Mouse (Mus musculus): ENCODE measurements at regions not wholly inside any gene's neighbourhood (a gene's known extent, or its start where the extent isn't known, plus 50 kb on each side); places are given as distances from the start of the nearest gene placed in this dataset.

DNA sequence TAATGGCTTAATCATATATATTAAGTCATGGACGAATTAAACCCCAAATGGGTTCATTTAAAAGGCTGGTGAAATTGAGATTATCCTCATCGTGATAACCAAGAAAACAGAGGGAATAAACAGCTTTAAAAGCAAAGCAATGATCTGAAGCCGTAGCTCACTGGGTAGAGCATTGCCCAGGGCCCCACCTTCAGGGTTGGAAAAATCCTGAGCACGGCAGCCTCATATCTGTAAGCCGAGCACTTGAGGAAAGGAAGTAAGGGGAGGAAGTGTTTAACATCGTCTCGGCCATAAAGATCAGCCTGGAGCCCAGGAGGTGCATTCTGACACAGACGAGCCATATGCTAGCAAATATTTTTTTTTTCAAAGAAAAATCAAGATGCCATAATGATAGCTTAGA lies 394.6 kb upstream of the Atp11b start:
- WGBS, result 31% methylated on average over 8 of the region's 8 CpGs
- no peak for DNase-seq
- no peaks in the 10 kb centered on the region for H3K4me1 ChIP-seq (ENCODE audit: control insufficient read depth, insufficient read depth, low read length)
- TF ChIP-seq CTCF (IDR thresholded peaks at IDR 0.05; ENCODE audit: insufficient read depth, low read length), result no peak
- TF ChIP-seq POLR2A (IDR thresholded peaks at IDR 0.05; ENCODE audit: borderline replicate concordance, extremely low read depth, low read depth, low read length), result no peak
- no peak overlapping the region for H3K4me3 ChIP-seq (replicated peaks; ENCODE audit: extremely low read depth, low read depth, low read length)

DNA sequence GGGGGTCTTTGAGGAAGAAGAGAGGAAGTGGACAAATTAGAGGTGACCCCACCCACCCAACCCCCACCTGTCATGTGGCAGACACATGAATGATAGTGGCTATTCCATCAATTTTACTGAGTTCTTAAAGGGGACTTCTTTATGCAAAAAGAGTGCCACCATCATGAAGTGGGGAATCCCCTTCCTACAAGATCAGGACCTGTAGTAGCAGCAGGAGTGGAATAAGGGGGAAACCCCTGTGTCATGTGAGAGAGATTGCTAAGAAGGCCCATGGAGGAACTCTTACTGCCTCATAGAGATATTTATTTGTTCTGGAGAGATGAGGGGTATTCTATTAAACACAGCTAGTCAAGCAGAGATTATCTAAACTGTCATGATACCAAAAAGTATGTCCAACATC lies 393.4 kb upstream of the Atp11b start:
- Histone ChIP-seq H3K4me3 (replicated peaks; ENCODE audit: extremely low read depth, low read depth, low read length) (no peak overlapping the region), H3K4me1 (ENCODE audit: control insufficient read depth, insufficient read depth, low read length) (no peaks in the 10 kb centered on the region)
- DNase-seq, result no peak
- no peak for TF ChIP-seq POLR2A (IDR thresholded peaks at IDR 0.05; ENCODE audit: borderline replicate concordance, extremely low read depth, low read depth, low read length)
- TF ChIP-seq CTCF (IDR thresholded peaks at IDR 0.05; ENCODE audit: insufficient read depth, low read length), result no peak

DNA sequence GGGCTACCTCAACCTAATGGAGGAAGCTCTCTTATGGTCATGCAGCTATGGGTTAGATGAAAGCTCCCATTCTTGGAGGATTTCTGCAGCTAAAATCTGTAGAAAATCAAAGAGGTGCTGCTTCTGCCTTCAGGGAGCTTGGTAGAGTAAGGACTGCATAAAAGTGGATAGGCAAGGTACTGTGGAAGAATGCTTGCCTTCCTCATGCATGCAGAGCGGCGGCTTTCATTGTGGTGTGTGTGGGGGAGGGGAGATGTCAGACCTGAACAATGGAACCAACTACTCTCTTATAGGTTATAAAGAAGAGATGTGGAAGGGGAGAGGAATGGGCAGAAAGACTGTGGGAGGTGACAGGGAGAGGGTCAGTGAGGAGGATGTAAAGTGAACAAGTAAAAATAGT lies 392.8 kb upstream of the Atp11b start:
- no peak overlapping the region for H3K4me3 ChIP-seq (replicated peaks; ENCODE audit: extremely low read depth, low read depth, low read length)
- no peak for TF ChIP-seq CTCF (IDR thresholded peaks at IDR 0.05; ENCODE audit: insufficient read depth, low read length)
- H3K4me1 ChIP-seq (ENCODE audit: control insufficient read depth, insufficient read depth, low read length), result no peaks in the 10 kb centered on the region
- DNase-seq, result no peak
- 87% methylated on average over 2 of the region's 2 CpGs for WGBS

- no peak overlapping the region for H3K4me3 ChIP-seq (replicated peaks; ENCODE audit: extremely low read depth, low read depth, low read length)
- no peaks in the 10 kb centered on the region for H3K4me1 ChIP-seq (ENCODE audit: control insufficient read depth, insufficient read depth, low read length)
- WGBS, result 79% methylated on average over 6 of the region's 6 CpGs
- no peak for DNase-seq
- TF ChIP-seq POLR2A (IDR thresholded peaks at IDR 0.05; ENCODE audit: borderline replicate concordance, extremely low read depth, low read depth, low read length), result no peak
- no peak for TF ChIP-seq CTCF (IDR thresholded peaks at IDR 0.05; ENCODE audit: insufficient read depth, low read length)
These were observed 388.5 kb upstream of the Atp11b start for GRCm38 (mm10) chr3:35365431-35365830.

DNA sequence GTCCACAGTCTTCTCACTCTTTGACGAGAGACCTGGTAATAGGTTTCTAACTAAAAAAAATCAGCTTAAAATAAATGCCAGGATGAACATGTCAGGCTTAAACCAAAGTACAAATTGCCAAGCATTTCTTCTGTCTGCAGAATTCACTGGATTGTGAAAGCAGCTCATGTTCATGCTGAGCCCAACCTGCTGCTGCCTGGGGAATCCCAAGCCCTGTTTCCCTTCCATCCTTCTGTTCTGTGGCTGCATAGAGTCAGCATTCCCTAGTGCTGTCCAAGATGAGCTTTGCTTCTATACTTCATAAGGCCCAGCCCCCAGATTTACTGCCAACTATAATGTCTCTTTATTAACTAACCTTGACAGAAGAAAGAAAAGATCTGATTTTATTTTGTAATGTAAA lies 381.6 kb upstream of the Atp11b start:
- Histone ChIP-seq H3K4me1 (ENCODE audit: control insufficient read depth, insufficient read depth, low read length) (no peaks in the 10 kb centered on the region), H3K4me3 (replicated peaks; ENCODE audit: extremely low read depth, low read depth, low read length) (no peak overlapping the region)
- WGBS, result 74% methylated on average over 1 of the region's 1 CpGs
- DNase-seq, result no peak
- TF ChIP-seq POLR2A (IDR thresholded peaks at IDR 0.05; ENCODE audit: borderline replicate concordance, extremely low read depth, low read depth, low read length) (no peak), CTCF (IDR thresholded peaks at IDR 0.05; ENCODE audit: insufficient read depth, low read length) (no peak)

GRCm38 (mm10) chr3:35387386-35387785 lies 366.5 kb upstream of the Atp11b start:
- no peak for DNase-seq
- Histone ChIP-seq H3K4me1 (ENCODE audit: control insufficient read depth, insufficient read depth, low read length) (no peaks in the 10 kb centered on the region), H3K4me3 (replicated peaks; ENCODE audit: extremely low read depth, low read depth, low read length) (no peak overlapping the region)
- no peak for TF ChIP-seq CTCF (IDR thresholded peaks at IDR 0.05; ENCODE audit: insufficient read depth, low read length)
- TF ChIP-seq POLR2A (IDR thresholded peaks at IDR 0.05; ENCODE audit: borderline replicate concordance, extremely low read depth, low read depth, low read length), result no peak
- WGBS, result 72% methylated on average over 5 of the region's 5 CpGs

GRCm38 (mm10) chr3:35392657-35393056 lies 361.2 kb upstream of the Atp11b start:
- TF ChIP-seq CTCF (IDR thresholded peaks at IDR 0.05; ENCODE audit: insufficient read depth, low read length), result no peak
- TF ChIP-seq POLR2A (IDR thresholded peaks at IDR 0.05; ENCODE audit: borderline replicate concordance, extremely low read depth, low read depth, low read length), result no peak
- no peak for DNase-seq
- WGBS, result 92% methylated on average over 2 of the region's 2 CpGs

GRCm38 (mm10) chr3:35400213-35400612 lies 353.7 kb upstream of the Atp11b start:
- Histone ChIP-seq H3K4me1 (ENCODE audit: control insufficient read depth, insufficient read depth, low read length) (no peaks in the 10 kb centered on the region), H3K4me3 (replicated peaks; ENCODE audit: extremely low read depth, low read depth, low read length) (no peak overlapping the region)
- 44% methylated on average over 6 of the region's 6 CpGs for WGBS
- TF ChIP-seq CTCF (IDR thresholded peaks at IDR 0.05; ENCODE audit: insufficient read depth, low read length), result no peak
- TF ChIP-seq POLR2A (IDR thresholded peaks at IDR 0.05; ENCODE audit: borderline replicate concordance, extremely low read depth, low read depth, low read length), result no peak
- no peak for DNase-seq

More at GRCm38 (mm10) chr3:35392657-35393056, 361.2 kb upstream of the Atp11b start:
- Histone ChIP-seq H3K4me3 (replicated peaks; ENCODE audit: extremely low read depth, low read depth, low read length) (no peak overlapping the region), H3K4me1 (ENCODE audit: control insufficient read depth, insufficient read depth, low read length) (no peaks in the 10 kb centered on the region)

GRCm38 (mm10) chr3:35402666-35403065 lies 351.2 kb upstream of the Atp11b start:
- TF ChIP-seq CTCF (IDR thresholded peaks at IDR 0.05; ENCODE audit: insufficient read depth, low read length) (no peak), POLR2A (IDR thresholded peaks at IDR 0.05; ENCODE audit: borderline replicate concordance, extremely low read depth, low read depth, low read length) (no peak)
- no peaks in the 10 kb centered on the region for H3K4me1 ChIP-seq (ENCODE audit: control insufficient read depth, insufficient read depth, low read length)
- H3K4me3 ChIP-seq (replicated peaks; ENCODE audit: extremely low read depth, low read depth, low read length), result no peak overlapping the region
- 78% methylated on average over 10 of the region's 10 CpGs for WGBS
- DNase-seq, result no peak

DNA sequence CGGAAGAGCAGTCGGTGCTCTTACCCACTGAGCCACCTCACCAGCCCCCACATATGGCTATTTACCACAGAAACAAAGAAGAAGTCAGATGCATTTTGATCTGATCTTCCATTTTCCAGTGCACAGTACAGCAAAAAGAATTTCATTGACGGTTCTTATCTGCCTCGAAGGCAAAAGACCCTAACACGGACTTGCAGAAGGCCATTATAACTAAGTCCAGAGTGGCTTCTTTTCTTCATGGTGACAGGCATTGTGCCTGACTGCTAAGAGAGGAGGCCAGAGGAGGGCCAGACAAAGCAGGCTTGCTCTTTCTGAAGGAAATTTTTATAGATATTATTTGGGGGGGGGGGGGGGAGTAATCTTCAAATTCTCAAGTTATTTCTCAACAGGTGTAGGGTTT lies 350.0 kb upstream of the Atp11b start:
- WGBS, result 79% methylated on average over 5 of the region's 5 CpGs
- Histone ChIP-seq H3K4me1 (ENCODE audit: control insufficient read depth, insufficient read depth, low read length) (no peaks in the 10 kb centered on the region), H3K4me3 (replicated peaks; ENCODE audit: extremely low read depth, low read depth, low read length) (no peak overlapping the region)
- no peak for TF ChIP-seq CTCF (IDR thresholded peaks at IDR 0.05; ENCODE audit: insufficient read depth, low read length)
- no peak for TF ChIP-seq POLR2A (IDR thresholded peaks at IDR 0.05; ENCODE audit: borderline replicate concordance, extremely low read depth, low read depth, low read length)
- DNase-seq, result no peak
